Mouse (Mus musculus): ENCODE data around the gene Olfr1248.
"Not testable (repeated sequence)": the region's sequence is repeated elsewhere in the genome, so short reads cannot be mapped to it uniquely, and the experiment has no call there.

Olfr1248 gene

DNA sequence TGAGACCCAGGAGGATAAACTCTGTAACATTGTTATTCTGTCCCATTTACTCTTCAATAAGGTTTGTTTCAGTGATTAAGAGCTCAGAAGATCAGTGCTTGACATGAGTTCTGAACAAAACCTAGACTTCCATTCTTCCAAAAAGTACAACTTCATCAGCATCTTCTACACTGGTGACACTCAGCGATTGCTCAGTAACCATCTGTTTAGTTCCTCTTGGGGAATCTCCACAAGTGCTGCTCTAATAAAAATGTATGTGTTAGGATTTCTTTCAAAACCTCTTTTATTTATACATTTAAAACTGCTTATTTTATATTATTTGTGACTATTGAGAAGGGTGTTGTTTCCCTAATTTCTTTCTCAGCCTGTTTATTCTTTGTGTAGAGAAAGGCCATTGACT, at the start of gene Olfr1248:
Gene Olfr1248, minus strand, starts transcription at position 101 of the 400 bp plus-strand sequence.
- not testable (repeated sequence) for DNase-seq (ENCODE audit: low spot score)

DNA sequence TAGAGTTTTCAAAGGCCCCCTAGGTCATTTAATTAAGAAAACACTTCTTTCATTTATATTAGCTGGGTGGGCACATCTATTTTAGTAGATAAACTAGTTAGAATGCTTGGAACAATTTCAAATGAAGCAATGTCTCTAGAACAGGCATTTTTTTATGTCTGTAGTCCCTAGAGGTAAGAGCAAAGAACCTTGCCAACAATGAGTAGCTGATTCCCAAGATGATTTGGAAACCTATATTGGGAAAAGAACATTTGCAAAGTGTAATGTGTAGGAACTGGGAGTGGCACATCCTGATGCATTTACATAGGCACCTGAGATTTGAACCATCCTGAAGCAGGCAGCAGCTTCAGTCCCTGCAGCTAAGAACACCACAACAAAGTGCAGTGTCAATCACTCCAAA, 43.3 kb upstream of the Olfr1248 start, which contains the start of gene Olfr1250:
Gene Olfr1250, minus strand, starts transcription at position 101 of the 400 bp plus-strand sequence.
- DNase-seq (ENCODE audit: low spot score) = no peak

DNA sequence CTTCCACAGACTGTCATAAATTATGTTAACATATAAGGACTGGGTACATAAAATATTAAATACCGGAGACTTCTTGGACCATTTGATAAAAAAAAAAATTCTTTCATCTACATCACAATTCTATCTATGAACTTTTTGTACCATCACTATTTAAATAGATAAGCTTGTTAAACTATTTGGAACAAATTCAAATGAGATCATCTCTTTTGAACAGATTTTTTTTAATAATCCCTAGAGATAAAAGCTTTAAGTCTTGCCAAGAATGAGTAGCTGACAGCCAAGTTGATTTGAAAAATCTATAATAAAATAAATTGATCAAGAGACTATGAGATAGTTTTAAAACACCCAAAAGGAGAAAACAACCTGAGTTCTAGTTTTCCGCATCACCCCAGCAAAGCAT, 16.8 kb upstream of the Olfr1248 start, which contains the start of gene Olfr1249:
Gene Olfr1249, minus strand, starts transcription at position 101 of the 400 bp plus-strand sequence.
- no peak for DNase-seq (ENCODE audit: low spot score)

DNA sequence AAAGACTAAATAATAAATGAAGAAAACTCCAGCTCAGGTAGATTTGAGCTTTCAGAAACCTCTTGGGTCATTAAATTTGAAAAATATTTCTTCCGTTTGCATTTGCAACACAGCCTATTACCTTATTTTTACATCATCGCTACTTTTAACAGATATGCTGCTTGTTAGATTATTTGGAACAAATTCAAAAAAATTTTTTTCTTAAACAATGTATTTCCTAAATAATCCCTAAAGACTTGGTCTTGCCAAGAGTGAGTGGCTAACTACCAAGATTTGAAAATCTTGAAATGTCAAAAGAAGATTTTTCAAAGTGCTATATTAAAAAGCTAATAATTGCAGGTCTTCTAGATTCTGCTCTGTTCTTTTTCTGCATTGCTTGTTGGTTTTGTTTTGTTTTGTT, 4.0 kb downstream of the Olfr1248 start, which contains the start of gene Olfr1247:
Gene Olfr1247, minus strand, starts transcription at position 101 of the 400 bp plus-strand sequence.
- DNase-seq (ENCODE audit: low spot score) = no peak

DNA sequence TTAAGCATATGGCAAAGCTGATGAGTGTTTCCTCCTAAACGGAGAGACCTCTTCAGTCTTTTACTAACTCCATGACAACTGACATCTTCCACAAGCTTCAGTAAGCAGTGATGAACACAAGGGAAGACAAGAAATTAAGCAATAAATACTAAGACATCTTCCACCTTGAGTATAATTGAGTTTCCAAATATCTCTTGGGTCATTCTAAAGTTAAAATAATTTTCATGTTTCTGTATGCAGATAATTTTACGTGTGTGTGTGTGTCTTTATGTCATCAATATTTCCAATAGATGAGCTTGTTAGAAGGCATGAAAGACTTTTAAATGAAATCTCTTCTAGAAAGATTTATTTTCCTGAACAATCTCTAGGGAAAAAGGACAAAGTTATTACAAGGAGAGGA, 25.0 kb downstream of the Olfr1248 start, which contains the start of gene Olfr1246:
Gene Olfr1246, minus strand, starts transcription at position 101 of the 400 bp plus-strand sequence.
- DNase-seq (ENCODE audit: low spot score) = no peak

DNA sequence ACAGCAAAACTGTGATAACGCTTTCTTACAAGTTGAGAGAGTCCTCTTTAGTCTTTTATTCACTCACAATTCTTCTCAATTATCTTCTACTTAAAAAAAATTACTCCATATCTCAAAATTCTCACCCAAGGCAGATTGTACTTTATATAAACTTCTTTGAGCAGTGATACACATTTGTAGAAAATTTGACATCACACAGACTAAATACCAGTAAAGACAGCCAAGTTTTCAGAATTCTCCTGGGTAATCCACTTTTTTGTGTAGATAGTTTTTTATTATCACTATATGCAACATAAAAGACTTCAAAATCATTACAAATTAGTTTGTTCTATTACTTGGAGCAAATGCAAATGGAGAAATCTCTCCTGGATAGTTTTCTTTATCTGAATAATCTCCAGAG, 39.7 kb downstream of the Olfr1248 start, which contains the start of gene Olfr1245:
Gene Olfr1245, minus strand, starts transcription at position 101 of the 400 bp plus-strand sequence.
- no peak for DNase-seq (ENCODE audit: low spot score)
